Mouse (Mus musculus): ENCODE data around the gene Rnf214. TPM values are rescaled to one million over a fixed set of nuclear protein-coding genes. Genes with fewer than 3 reads are reported as not detected.
A peak's percentile ranks its signal among the peaks of the same experiment; 100 is the strongest.

Gene Rnf214
- total and polyA plus RNA-seq, 3 experiments: 7.9 to 17.0 TPM; not detected in 1

GRCm38 (mm10) chr9:45941329-45941888, 34.7 kb upstream of the Rnf214 start:
- no peaks in the 10 kb centered on the region for H3K9me3 ChIP-seq (replicated peaks; ENCODE audit: insufficient read depth, low read length)
- no peaks in the 10 kb centered on the region for H3K27me3 ChIP-seq (ENCODE audit: control insufficient read depth in 1 of 2, insufficient read depth in 2 of 2, low read length in 2 of 2)
- no peaks in the 10 kb centered on the region; a peak in 1 of 4 replicates for H3K36me3 ChIP-seq (ENCODE audit: control insufficient read depth in 1 of 2, insufficient read depth in 2 of 2, low read length in 2 of 2)
- H3K9ac ChIP-seq (ENCODE audit: control insufficient read depth, low read depth, low read length, poor library complexity, severe bottlenecking): no peak overlapping the region
- H3K79me2 ChIP-seq (ENCODE audit: control insufficient read depth, insufficient read depth, low read length, poor library complexity): no peaks in the 10 kb centered on the region
- no peaks in the 10 kb centered on the region for H3K4me1 ChIP-seq (ENCODE audit: control insufficient read depth in 1 of 2, insufficient read depth in 2 of 2, low read length in 2 of 2)
- DNase-seq (ENCODE audit: low read depth, low spot score): peak; percentile 47
- TF ChIP-seq CTCF (IDR thresholded peaks at IDR 0.05 in 2 of 3, conservative IDR thresholded peaks at IDR 0.05 in 1 of 3; ENCODE audit: control insufficient read depth in 1 of 3, insufficient read depth in 1 of 3, low read depth in 2 of 3, low read length in 3 of 3, poor library complexity in 1 of 3, severe bottlenecking in 1 of 3) (peak in 2 of 3 experiments; percentile 26 to 33; a peak in 4 of 6 replicates), MAZ (IDR thresholded peaks at IDR 0.05; ENCODE audit: low read depth, low read length) (no peak)
- no peak overlapping the region for H3K27ac ChIP-seq (ENCODE audit: control insufficient read depth, low read depth, low read length)
- H3K4me3 ChIP-seq (ENCODE audit: control insufficient read depth in 1 of 2, insufficient read depth in 1 of 2, low read depth in 2 of 2, low read length in 2 of 2): no peak overlapping the region

- Histone ChIP-seq H3K27ac (ENCODE audit: control insufficient read depth, low read depth, low read length) (no peak overlapping the region), H3K9ac (ENCODE audit: control insufficient read depth, low read depth, low read length, poor library complexity, severe bottlenecking) (no peak overlapping the region), H3K27me3 (ENCODE audit: control insufficient read depth in 1 of 2, insufficient read depth in 2 of 2, low read length in 2 of 2) (no peaks in the 10 kb centered on the region), H3K36me3 (ENCODE audit: control insufficient read depth in 1 of 2, insufficient read depth in 2 of 2, low read length in 2 of 2) (no peaks in the 10 kb centered on the region; a peak in 1 of 4 replicates), H3K4me3 (ENCODE audit: control insufficient read depth in 1 of 2, insufficient read depth in 1 of 2, low read depth in 2 of 2, low read length in 2 of 2) (no peak overlapping the region), H3K9me3 (replicated peaks; ENCODE audit: insufficient read depth, low read length) (no peaks in the 10 kb centered on the region), H3K4me1 (ENCODE audit: control insufficient read depth in 1 of 2, insufficient read depth in 2 of 2, low read length in 2 of 2) (no peaks in the 10 kb centered on the region), H3K79me2 (ENCODE audit: control insufficient read depth, insufficient read depth, low read length, poor library complexity) (no peaks in the 10 kb centered on the region)
- no peak for DNase-seq (ENCODE audit: low read depth, low spot score)
- no peak for TF ChIP-seq SMC3 (IDR thresholded peaks at IDR 0.05; ENCODE audit: low read depth, low read length)
- no peak for TF ChIP-seq GATA1 (IDR thresholded peaks at IDR 0.05; ENCODE audit: low read depth, low read length)
- no peak for TF ChIP-seq ZC3H11A (IDR thresholded peaks at IDR 0.05; ENCODE audit: low read depth, low read length)
- no peak for TF ChIP-seq USF1 (IDR thresholded peaks at IDR 0.05; ENCODE audit: low read depth, low read length)
- no peak for TF ChIP-seq POLR2AphosphoS2 (IDR thresholded peaks at IDR 0.05; ENCODE audit: low read length)
- TF ChIP-seq ZMIZ1 (IDR thresholded peaks at IDR 0.05; ENCODE audit: low read depth, low read length): no peak
- no peak for TF ChIP-seq MYC (IDR thresholded peaks at IDR 0.05; ENCODE audit: low read depth, low read length)
Observed at GRCm38 (mm10) chr9:45939794-45940193, 33.1 kb upstream of the Rnf214 start.

- TF ChIP-seq MAFK (IDR thresholded peaks at IDR 0.05; ENCODE audit: borderline replicate concordance, low read depth, low read length) (no peak), MEF2A (IDR thresholded peaks at IDR 0.05; ENCODE audit: extremely low read depth, insufficient replicate concordance, low read depth, low read length, poor library complexity, severe bottlenecking) (no peak), MXI1 (IDR thresholded peaks at IDR 0.05; ENCODE audit: low read depth, low read length) (no peak), USF1 (IDR thresholded peaks at IDR 0.05; ENCODE audit: low read depth, low read length) (no peak), POLR2AphosphoS2 (IDR thresholded peaks at IDR 0.05; ENCODE audit: low read length) (no peak), SIN3A (IDR thresholded peaks at IDR 0.05; ENCODE audit: low read length) (no peak), CTCF (IDR thresholded peaks at IDR 0.05 in 2 of 3, conservative IDR thresholded peaks at IDR 0.05 in 1 of 3; ENCODE audit: control insufficient read depth in 1 of 3, insufficient read depth in 1 of 3, low read depth in 2 of 3, low read length in 3 of 3, poor library complexity in 1 of 3, severe bottlenecking in 1 of 3) (no peak), ZNF384 (IDR thresholded peaks at IDR 0.05; ENCODE audit: low read depth, low read length) (no peak), JUND (IDR thresholded peaks at IDR 0.05; ENCODE audit: low read depth, low read length) (no peak), POLR2AphosphoS5 (IDR thresholded peaks at IDR 0.05; ENCODE audit: borderline replicate concordance, low read depth, low read length) (no peak), ETS1 (IDR thresholded peaks at IDR 0.05; ENCODE audit: low read depth, low read length) (no peak), NRF1 (IDR thresholded peaks at IDR 0.05; ENCODE audit: insufficient read depth, low read depth, low read length, poor library complexity, severe bottlenecking) (no peak), EP300 (IDR thresholded peaks at IDR 0.05; ENCODE audit: low read depth in 1 of 2, low read length in 2 of 2) (no peak), E2F4 (IDR thresholded peaks at IDR 0.05; ENCODE audit: borderline replicate concordance, low read depth, low read length) (no peak)
- no peak overlapping the region for H3K9ac ChIP-seq (ENCODE audit: control insufficient read depth, low read depth, low read length, poor library complexity, severe bottlenecking)
- no peaks in the 10 kb centered on the region; a peak in 1 of 4 replicates for H3K36me3 ChIP-seq (ENCODE audit: control insufficient read depth in 1 of 2, insufficient read depth in 2 of 2, low read length in 2 of 2)
- no peaks in the 10 kb centered on the region for H3K9me3 ChIP-seq (replicated peaks; ENCODE audit: insufficient read depth, low read length)
- H3K4me3 ChIP-seq (ENCODE audit: control insufficient read depth in 1 of 2, insufficient read depth in 1 of 2, low read depth in 2 of 2, low read length in 2 of 2): no peak overlapping the region
- no peaks in the 10 kb centered on the region for H3K79me2 ChIP-seq (ENCODE audit: control insufficient read depth, insufficient read depth, low read length, poor library complexity)
- no peak overlapping the region for H3K27ac ChIP-seq (ENCODE audit: control insufficient read depth, low read depth, low read length)
- H3K27me3 ChIP-seq (ENCODE audit: control insufficient read depth in 1 of 2, insufficient read depth in 2 of 2, low read length in 2 of 2): no peaks in the 10 kb centered on the region
- H3K4me1 ChIP-seq (ENCODE audit: control insufficient read depth in 1 of 2, insufficient read depth in 2 of 2, low read length in 2 of 2): no peaks in the 10 kb centered on the region
- no peak for DNase-seq (ENCODE audit: low read depth, low spot score)
Observed at GRCm38 (mm10) chr9:45938952-45939637, 32.4 kb upstream of the Rnf214 start.
